Mouse (Mus musculus): ENCODE data around the gene Hoxb8. TPM values are rescaled to one million over a fixed set of nuclear protein-coding genes. Genes with fewer than 3 reads are reported as not detected.

Hoxb8 gene
- total RNA-seq, 1 experiment from 2014 or later, result not detected

DNA sequence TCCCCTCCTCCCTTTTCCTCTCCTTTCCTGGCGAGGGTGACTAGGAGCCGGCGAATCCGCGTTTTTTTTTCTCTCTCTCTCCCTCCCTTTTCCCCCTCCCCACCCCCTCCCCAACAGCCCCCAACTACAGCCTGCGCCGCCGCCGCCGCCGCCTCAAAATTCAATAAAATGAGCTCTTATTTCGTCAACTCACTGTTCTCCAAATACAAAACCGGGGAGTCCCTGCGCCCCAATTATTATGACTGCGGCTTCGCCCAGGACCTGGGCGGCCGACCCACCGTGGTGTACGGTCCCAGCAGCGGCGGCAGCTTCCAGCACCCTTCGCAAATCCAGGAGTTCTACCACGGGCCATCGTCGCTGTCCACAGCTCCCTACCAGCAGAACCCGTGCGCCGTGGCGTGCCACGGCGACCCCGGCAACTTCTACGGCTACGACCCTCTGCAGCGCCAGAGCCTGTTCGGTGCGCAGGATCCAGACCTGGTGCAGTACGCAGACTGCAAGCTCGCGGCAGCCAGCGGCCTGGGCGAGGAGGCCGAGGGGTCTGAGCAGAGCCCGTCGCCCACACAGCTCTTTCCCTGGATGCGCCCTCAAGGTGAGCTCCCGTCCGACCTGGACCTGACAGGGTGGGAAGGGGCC lies 1.2 kb downstream of the Hoxb8 start:
- ATAC-seq (ENCODE audit: extremely low read depth, insufficient number of reproducible peaks, low FRiP score, poor library complexity, severe bottlenecking), result no peak

DNA sequence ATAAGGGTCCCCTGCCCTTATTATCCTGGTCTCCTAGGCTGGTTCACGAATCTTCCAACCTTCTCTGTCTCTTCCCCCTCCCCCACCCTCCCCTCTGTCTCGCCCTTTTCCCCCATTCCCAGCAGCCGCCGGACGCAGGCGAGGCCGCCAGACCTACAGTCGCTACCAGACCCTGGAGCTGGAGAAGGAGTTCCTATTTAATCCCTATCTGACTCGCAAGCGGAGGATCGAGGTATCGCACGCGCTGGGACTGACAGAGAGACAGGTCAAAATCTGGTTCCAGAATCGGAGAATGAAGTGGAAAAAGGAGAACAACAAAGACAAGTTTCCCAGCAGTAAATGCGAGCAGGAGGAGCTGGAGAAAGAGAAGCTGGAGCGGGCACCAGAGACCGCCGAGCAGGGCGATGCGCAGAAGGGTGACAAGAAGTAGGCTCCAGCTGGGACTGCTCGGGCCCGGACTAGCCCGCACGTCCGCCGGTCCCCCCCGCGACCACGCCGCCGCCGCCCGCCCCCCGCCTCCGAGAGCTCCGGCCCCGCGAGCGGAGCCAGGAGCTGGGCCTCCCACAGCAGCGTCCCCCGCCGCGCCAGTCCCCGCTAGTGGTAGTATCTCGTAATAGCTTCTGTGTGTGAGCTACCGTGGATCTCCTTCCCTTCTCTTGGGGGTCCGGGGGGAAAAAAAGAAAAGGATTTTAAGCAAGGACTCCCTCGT lies 2.5 kb downstream of the Hoxb8 start:
- peak; percentile 40; the same call in 1 of the 2 replicates for ATAC-seq (ENCODE audit: extremely low read depth, insufficient number of reproducible peaks, low FRiP score, poor library complexity, severe bottlenecking)

DNA sequence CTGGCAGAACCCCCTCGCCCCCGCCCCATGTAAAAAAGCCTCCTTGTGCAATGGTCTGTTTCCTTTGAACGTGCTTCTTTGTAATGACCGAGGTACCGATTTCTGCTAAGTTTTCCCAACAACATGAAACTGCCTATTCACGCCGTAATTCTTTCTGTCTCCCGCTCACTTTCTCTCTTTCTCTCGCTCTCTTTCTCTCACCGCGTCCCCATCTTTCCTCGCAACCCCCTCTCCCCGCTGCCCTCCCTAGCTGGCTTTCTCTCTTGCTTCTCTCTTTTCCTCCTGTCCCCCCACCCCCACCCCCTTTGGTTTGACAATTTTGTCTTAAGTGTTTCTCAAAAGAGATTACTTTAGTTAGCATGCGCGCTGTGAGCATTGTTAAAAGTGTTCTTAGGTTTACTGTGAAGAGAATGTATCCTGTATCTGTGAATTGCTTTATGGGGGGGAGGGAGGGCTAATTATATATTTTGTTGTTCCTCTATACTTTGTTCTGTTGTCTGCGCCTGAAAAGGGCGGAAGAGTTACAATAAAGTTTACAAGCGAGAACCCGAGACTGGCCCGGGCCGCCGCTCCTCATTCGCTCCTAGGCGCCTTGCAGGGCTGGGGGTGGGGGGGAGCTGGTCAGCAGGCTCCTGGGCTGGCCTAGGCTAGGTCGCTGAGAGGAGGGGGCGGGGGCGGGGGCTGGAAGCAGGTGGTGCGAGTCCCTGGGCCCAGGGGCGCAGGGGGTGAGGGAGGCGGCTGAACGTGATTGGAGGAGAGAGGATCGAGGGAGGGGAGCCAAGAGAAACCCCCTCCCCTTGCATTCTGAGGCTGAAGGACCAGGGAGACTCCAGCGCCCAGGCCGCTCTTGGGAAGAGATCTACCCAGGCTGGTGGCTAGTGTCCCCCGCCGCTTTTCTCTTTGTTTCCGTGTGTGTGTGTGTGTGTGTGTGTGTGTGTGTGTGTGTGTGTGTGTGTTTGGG lies 3.3 kb downstream of the Hoxb8 start:
- ATAC-seq (ENCODE audit: extremely low read depth, insufficient number of reproducible peaks, low FRiP score, poor library complexity, severe bottlenecking), result no peak

DNA sequence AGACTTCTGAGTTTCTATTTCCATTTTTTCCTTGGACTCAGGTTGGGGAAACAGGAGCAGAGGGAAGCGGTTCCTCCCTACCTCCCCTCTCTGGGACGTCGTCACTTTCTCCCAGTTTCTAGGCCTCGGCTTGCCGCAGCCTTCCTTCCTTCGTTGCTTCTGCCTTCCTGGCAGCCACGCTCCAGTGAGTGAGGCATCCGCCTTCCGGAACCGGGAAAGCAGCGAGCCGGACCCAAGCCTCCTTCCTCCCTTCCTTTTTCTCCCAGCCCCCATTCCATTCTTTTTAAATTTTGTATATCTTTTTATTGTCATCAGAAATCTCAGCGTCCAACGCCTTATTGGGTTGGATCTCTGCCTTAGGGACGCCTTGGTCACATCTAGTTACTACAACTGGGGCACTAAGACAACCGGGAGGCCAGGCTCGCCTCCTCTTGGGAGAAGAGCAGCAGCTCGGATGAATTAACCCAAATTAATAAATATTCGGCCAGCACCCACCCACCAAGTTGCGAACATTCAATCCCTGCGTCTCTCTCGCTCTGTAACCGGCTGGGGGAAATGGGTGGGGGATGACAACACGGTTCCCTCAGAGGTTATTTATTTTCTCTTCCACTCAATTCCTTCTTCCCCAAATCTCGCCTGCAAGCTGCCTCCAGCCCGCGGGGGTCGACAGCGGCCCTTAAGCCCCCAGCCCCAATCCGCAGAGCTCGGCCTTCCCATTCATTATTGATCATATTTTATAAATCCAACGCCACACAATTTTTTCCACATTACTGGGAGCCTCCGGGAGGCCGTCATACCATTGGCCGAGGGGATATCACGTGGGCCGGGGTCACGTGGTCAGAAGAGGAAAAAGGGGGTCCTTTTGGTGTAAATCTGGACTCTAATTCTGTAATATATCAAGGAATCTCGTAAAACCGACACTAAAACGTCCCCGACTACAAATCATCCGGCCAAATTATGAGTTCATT lies 4.3 kb downstream of the Hoxb8 start, which contains the start of gene Hoxb7:
Hoxb7 (plus strand) TSS at position 853 of the 968 bp plus-strand sequence.
- no peak for ATAC-seq (ENCODE audit: extremely low read depth, insufficient number of reproducible peaks, low FRiP score, poor library complexity, severe bottlenecking)

DNA sequence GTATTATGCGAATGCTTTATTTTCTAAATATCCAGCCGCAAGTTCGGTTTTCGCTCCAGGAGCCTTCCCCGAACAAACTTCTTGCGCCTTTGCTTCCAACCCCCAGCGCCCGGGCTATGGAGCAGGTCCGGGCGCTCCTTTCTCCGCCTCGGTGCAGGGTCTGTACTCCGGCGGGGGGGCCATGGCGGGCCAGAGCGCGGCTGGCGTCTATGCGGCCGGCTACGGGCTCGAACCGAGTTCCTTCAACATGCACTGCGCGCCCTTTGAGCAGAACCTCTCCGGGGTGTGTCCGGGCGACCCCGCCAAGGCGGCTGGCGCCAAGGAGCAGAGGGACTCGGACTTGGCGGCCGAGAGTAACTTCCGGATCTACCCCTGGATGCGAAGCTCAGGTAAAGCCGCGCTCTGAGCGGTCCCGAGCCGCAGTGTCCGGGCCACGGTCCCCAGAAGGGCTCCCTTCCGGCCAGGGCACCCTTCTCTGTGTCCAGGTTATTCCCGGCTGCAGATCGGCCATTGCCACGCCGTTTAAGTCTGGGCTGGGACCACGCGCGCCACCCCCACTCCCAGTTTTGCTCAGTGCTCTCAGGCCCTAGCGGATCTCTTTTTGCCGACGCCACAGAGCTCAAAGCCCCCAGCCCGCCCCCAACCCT lies 5.2 kb downstream of the Hoxb8 start:
- ATAC-seq (ENCODE audit: extremely low read depth, insufficient number of reproducible peaks, low FRiP score, poor library complexity, severe bottlenecking), result no peak

DNA sequence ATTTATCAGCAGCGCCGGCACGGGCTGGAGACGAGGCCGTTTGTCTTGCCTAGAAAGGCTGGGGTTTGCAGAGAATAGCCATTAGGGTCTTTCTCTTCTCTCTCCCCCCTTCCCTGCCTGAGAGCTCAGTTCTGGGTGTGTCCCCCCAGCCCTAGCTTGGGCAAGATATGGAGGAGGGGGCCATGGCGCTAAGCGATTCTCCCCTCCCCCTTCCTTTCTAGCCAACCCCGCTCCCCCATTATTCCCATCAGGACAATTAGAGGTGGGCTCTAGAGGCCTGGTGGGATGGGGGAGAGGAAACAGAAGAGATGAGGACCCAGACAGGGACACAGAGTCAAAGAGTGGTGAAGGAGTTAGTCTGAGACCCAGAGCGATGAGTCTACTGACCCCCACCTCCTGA lies 5.7 kb downstream of the Hoxb8 start:
- no peak for ATAC-seq (ENCODE audit: extremely low read depth, insufficient number of reproducible peaks, low FRiP score, poor library complexity, severe bottlenecking)

DNA sequence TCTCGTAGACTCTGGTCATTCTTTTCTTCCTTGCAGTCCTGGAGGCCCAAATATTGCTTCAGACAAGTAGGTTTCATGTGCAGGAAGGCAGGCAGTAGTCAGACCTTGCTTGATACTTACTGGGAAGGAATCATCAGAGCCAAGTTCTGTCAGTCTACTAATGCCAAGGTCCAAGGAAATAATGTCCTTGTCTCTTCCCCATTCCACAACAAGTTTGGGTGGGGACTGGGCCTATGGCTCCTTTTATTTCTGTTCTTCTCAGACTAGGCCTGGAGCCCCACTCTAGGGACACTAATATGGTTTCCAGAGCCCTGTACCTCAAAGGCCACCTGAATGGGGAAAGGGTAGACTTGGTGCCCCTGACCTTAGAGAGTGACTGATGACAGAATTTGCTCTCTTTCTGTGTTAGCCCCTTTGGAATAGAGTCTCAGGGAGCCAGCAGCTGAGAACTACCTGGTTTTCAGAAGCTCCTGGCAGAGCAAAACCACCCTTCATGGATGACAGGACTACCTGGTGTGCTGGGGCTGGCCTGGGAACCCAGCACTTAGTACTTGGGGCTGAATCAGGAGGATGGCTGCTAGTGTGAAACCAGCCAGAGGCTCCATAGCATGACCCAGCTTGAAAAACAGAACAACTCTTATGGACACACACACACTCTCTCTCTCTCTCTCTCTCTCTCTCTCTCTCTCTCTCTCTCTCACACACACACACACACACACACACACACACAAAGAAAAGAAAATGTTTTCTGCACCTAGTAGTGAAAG lies 6.9 kb downstream of the Hoxb8 start:
- no peak for ATAC-seq (ENCODE audit: extremely low read depth, insufficient number of reproducible peaks, low FRiP score, poor library complexity, severe bottlenecking)

DNA sequence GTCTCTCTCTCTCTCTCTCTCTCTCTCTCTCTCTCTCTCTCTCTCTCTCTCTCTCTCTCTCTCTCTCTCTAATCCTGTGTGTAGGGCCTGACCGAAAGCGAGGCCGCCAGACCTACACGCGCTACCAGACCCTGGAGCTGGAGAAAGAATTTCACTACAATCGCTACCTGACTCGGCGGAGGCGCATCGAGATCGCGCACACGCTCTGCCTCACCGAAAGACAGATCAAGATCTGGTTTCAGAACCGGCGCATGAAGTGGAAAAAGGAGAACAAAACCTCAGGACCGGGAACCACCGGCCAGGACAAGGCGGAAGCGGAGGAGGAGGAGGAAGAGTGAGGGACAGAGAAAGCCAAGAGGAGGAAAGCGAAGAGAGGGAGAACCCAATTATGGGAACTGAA lies 7.6 kb downstream of the Hoxb8 start:
- no peak for ATAC-seq (ENCODE audit: extremely low read depth, insufficient number of reproducible peaks, low FRiP score, poor library complexity, severe bottlenecking)

DNA sequence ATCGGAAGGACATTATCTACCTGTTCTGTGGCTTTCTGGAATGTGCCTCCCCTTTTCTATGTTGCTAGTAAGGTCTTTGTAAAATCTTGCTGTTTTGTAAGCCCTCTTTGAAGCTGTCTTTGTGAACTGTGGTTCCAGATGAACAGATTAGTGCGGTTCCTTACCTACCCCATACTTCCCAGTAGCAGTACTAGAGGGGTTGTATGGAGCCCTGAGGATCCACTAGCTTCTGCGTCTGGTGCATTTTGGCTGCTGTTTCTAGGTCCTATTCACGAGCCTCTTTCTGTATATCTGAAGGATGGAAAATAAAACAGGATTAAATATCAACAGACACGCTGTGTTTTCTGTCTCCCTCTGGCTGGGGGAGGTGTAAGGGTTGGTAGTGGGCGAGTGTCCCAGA lies 8.1 kb downstream of the Hoxb8 start:
- ATAC-seq (ENCODE audit: extremely low read depth, insufficient number of reproducible peaks, low FRiP score, poor library complexity, severe bottlenecking), result no peak

DNA sequence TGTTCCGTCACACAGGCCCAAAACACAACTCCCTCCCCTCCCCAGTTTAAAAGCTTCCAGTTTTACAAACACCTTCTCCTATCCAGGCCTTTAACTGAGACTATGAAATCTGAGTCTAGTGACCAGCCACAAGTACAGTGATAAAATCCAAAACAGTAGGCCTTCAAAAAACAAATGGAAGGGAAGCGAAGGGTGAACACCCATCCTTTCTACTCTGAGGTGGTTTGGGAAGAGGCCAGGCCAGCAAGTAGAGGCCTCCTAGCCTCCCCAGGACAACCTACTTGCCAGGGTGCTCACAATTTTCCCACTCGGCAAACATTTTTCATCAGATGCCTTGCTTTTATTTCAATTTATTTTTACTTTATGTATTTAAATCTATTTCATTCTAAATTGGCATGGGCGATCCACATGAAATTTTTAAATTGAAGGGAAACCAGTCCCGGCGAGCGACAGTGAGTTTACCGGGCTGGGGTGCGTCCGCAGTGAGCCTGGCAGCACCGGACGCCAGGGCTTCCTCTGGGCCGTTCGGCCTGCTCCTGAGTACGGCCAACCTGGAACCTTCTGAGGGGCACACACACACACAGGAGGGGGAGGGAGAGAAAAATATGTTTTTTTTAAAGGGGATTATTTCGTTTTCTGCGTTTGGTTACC lies 9.1 kb downstream of the Hoxb8 start:
- ATAC-seq (ENCODE audit: extremely low read depth, insufficient number of reproducible peaks, low FRiP score, poor library complexity, severe bottlenecking), result no peak

DNA sequence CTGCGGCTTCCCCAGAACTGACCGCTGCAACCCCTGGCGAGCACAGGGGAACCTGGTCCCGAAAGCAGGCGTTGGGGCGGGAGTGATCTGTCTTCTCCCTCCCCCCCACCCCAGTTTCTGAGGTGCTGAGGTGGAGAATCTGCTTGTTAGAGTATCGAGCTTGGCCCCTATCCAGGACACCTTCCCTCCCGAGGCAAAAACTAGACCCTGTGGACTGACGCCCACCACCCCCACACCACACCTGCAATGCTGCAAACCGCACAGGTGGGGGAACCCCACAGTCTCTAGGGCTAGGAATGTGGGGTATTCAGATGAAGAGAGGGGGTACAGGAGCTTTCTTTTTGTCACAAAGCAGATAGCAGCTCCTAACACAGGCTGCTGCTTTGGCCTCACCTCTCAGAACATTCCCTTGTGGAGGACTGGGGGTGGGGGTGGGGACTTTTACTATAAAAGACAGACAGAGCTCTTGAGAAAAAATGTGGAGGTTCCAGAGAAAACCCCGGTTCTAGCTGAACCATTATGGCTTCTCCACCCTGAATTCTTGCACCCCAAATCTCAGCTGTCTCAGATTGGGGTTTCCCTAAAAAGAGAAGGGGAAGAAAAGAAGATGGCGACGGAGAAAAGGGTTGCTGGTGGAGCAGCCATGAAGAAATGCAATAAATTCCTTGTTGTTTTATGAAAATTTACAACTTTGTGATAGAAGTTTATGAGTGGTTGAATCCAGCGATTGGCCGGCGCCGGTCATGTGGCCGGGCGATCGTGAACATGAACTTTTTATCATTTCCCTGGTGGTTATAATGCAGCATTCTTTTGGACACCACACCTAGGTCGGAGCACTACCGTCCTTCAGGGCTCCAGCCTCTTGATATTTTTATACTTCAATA lies 10.2 kb downstream of the Hoxb8 start, which contains the start of gene Hoxb6:
Hoxb6 (plus strand) TSS at position 796 of the 884 bp plus-strand sequence.
- no peak for ATAC-seq (ENCODE audit: extremely low read depth, insufficient number of reproducible peaks, low FRiP score, poor library complexity, severe bottlenecking)

DNA sequence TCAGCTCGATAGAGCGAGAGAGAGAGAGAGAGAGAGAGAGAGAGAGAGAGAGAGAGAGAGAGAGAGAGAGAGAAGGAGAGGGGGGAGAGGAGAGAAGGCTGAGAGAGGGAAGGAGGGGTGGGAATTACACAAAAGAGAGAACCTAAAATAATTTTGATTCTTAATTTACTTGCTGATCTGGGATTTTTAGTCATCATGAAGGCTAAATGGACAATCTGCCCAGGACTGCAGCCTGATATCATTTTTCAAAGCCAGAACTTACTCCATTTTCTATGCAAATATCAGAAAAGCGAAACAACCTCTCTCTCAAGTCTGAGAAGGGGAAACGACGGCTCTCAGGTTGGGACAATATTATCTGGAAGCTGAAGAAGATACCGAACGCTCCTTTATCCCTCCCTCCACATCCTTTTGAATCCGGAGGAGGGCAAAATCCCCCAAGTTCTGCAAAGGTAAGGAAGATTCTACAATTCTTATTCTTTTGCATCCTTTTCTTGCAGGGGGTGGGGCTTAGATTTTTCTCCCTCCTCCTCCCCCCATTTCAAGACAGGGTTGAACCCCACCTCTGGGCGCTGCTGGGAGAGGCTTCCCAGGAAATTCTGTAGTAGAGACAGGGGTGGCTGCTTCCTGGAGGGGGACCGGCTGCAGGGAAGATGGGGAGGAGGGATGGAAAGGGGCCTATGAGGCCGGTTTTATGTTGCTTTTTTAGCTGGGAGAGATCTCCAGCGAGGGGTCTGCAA lies 11.0 kb downstream of the Hoxb8 start:
- no peak for ATAC-seq (ENCODE audit: extremely low read depth, insufficient number of reproducible peaks, low FRiP score, poor library complexity, severe bottlenecking)

DNA sequence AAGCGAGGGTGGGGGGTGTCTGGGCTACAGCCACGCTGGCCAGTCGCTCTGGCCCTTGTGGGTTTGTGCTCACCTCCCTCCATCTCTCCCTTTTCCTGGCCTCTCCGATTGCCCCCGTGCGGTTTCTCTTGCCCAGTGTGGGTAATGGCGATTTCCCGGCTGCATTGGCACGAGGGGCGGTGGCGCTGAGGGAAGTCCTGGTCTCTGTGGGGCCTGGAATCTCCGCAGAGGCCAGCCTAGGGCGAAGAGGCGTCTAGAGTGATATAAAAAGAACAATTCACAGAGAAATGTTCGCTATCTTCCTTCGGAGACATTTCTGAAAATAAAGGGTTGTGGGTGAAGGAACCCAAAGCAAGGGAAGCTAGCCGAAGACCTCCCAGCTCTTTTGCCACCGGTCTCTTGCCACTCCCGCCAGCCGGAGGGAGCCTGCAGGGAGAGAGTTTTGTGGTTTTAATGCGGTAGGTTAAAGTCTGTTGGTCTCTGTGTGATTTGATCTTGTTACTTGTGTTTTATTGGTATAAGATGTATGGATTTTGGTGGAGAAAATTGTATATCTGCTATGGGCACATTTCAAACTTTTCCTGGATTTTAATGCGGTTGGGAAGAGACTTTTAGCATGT lies 11.7 kb downstream of the Hoxb8 start:
- ATAC-seq (ENCODE audit: extremely low read depth, insufficient number of reproducible peaks, low FRiP score, poor library complexity, severe bottlenecking), result no peak

DNA sequence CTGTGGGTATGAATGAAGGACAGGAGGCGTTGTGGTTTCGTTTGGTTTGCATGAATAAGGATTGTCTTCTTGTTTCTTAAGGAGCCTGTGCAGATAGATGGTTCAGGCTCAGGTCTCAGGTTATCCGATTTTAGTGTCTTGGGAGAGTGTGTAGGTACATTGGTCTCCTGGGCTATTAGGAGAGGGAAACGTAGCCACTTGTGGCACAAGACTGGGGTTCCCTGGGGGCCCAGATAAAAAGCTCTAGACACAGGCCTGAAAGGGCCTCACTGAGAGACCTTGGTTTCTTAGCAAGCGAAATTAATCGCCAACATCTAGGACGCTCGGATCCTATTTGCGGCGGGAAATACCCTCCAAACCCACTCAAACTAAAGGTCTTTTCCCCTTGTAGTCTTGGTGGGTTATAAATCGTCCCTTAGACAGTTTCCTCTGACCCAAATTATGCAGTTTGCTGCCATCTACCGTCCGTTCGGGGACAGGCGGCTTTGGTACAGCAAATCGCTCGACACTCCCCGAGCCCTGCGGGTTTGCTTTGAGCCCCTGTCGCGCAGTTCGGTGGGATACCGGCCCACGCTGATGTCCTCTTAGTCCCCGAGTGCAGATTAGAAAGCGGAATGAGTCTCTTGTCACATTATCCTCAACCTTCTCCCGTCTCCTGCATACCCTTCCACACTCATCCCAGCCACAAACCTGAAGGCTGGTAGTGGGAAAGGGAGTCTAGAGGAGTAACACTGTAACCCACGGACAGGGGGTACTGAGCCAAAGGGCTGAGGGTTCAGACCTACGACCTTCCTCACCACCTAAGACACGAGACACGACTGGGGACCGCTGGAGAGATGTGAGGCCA lies 12.8 kb downstream of the Hoxb8 start:
- ATAC-seq (ENCODE audit: extremely low read depth, insufficient number of reproducible peaks, low FRiP score, poor library complexity, severe bottlenecking), result peak; percentile 68
